Mouse (Mus musculus): ENCODE data around the gene Slc52a3.

DNA sequence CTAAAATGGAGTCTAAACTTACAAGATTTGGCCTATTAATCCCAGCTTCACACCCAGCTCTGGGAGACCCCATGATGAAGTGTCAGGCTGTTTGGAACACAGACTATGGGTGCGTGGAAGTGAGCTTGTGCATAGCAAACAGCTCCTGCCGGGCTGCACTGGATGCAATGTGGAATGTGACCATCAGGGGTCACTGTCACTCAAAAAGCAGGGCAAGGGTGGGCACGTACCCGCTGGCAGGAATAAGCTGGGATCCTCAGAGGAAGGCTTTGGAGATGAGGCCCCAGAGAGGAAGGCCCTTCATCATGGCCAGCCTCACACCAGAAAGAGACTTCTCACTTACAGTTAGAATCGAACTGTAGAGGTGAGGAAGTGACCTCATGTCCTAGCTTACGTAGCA, 23.9 kb downstream of the Slc52a3 start:
- peak; percentile 20 for TF ChIP-seq CTCF (IDR thresholded peaks at IDR 0.05; ENCODE audit: low read depth, low read length)
- TF ChIP-seq POLR2AphosphoS5 (IDR thresholded peaks at IDR 0.05; ENCODE audit: insufficient replicate concordance, low read depth, low read length), result no peak

Measured in G1E (cell line).